Mouse (Mus musculus): ENCODE measurements around the gene Cdcp1. TPM values are rescaled to one million over a fixed set of nuclear protein-coding genes. Genes with fewer than 3 reads are reported as not detected.

Gene Cdcp1
- total RNA-seq (2012; rRNA removed): 3.3 and 6.4 TPM in 2 replicates

GRCm38 (mm10) chr9:123215621-123216440 lies at the start of gene Cdcp1:
TSS of gene Cdcp1 (minus strand) at chr9:123216038.
- no peaks in the 10 kb centered on the region for H3K36me3 ChIP-seq (ENCODE audit: control insufficient read depth, insufficient read depth, low read length, poor library complexity, severe bottlenecking)
- DNase-seq (ENCODE audit: low read depth, low spot score): peak; percentile 8
- peak within 1 kb of the TSS; percentile 71 to 74 for H3K4me3 ChIP-seq (ENCODE audit: insufficient read depth in 1 of 2, low read depth in 1 of 2, low read length in 2 of 2, poor library complexity in 1 of 2, severe bottlenecking in 1 of 2)
- H3K4me1 ChIP-seq (ENCODE audit: control insufficient read depth in 2 of 2, insufficient read depth in 2 of 2, low read length in 2 of 2, poor library complexity in 1 of 2): peaks cover 0 to 2% of the 10 kb centered on the region in 2 experiments; a peak in 1 of 4 replicates
- H3K9me3 ChIP-seq (ENCODE audit: control insufficient read depth, insufficient read depth, low read depth, low read length): no peaks in the 10 kb centered on the region
- H3K9ac ChIP-seq (ENCODE audit: insufficient read depth, low read depth, low read length, poor library complexity, severe bottlenecking): peak within 1 kb of the TSS; percentile 70; the same call in 1 of the 2 replicates
- in situ Hi-C loops (cut with MboI; ENCODE audit: low sequenced_read_pairs in 2 of 2, unreplicated experiment in 2 of 2): no loop called here
- H3K27ac ChIP-seq (ENCODE audit: insufficient read depth, low read depth, low read length, poor library complexity, severe bottlenecking): no peak within 1 kb of the TSS
- TF ChIP-seq HCFC1 (IDR thresholded peaks at IDR 0.05; ENCODE audit: borderline replicate concordance, insufficient read depth, low read length) (no peak), MAFK (IDR thresholded peaks at IDR 0.05; ENCODE audit: insufficient read depth, low read depth, low read length) (no peak), CHD2 (IDR thresholded peaks at IDR 0.05; ENCODE audit: low read depth, low read length) (no peak), ZC3H11A (IDR thresholded peaks at IDR 0.05; ENCODE audit: borderline replicate concordance, low read depth, low read length) (no peak), ZNF384 (IDR thresholded peaks at IDR 0.05; ENCODE audit: low read depth, low read length) (no peak)

- Histone ChIP-seq H3K9me3 (ENCODE audit: control insufficient read depth, insufficient read depth, low read depth, low read length) (no peaks in the 10 kb centered on the region), H3K4me3 (ENCODE audit: insufficient read depth in 1 of 2, low read depth in 1 of 2, low read length in 2 of 2, poor library complexity in 1 of 2, severe bottlenecking in 1 of 2) (peak within 1 kb of the TSS; percentile 75 to 94), H3K36me3 (ENCODE audit: control insufficient read depth, insufficient read depth, low read length, poor library complexity, severe bottlenecking) (no peaks in the 10 kb centered on the region), H3K4me1 (ENCODE audit: control insufficient read depth in 2 of 2, insufficient read depth in 2 of 2, low read length in 2 of 2, poor library complexity in 1 of 2) (no peaks in the 10 kb centered on the region), H3K9ac (ENCODE audit: insufficient read depth, low read depth, low read length, poor library complexity, severe bottlenecking) (peak within 1 kb of the TSS; percentile 79), H3K27ac (ENCODE audit: insufficient read depth, low read depth, low read length, poor library complexity, severe bottlenecking) (no peak within 1 kb of the TSS)
- peak; percentile 76 for DNase-seq (ENCODE audit: low read depth, low spot score)
- in situ Hi-C loops (cut with MboI; ENCODE audit: low sequenced_read_pairs in 2 of 2, unreplicated experiment in 2 of 2): no loop called here
- TF ChIP-seq HCFC1 (IDR thresholded peaks at IDR 0.05; ENCODE audit: borderline replicate concordance, insufficient read depth, low read length) (no peak), ZNF384 (IDR thresholded peaks at IDR 0.05; ENCODE audit: low read depth, low read length) (no peak), ZC3H11A (IDR thresholded peaks at IDR 0.05; ENCODE audit: borderline replicate concordance, low read depth, low read length) (no peak), CHD2 (IDR thresholded peaks at IDR 0.05; ENCODE audit: low read depth, low read length) (no peak), MAFK (IDR thresholded peaks at IDR 0.05; ENCODE audit: insufficient read depth, low read depth, low read length) (no peak)
Observed at GRCm38 (mm10) chr9:123260611-123261021, 44.8 kb upstream of the Cdcp1 start, which contains the start of gene Tmem158. TSS of gene Tmem158 (minus strand) at chr9:123260764.

DNA sequence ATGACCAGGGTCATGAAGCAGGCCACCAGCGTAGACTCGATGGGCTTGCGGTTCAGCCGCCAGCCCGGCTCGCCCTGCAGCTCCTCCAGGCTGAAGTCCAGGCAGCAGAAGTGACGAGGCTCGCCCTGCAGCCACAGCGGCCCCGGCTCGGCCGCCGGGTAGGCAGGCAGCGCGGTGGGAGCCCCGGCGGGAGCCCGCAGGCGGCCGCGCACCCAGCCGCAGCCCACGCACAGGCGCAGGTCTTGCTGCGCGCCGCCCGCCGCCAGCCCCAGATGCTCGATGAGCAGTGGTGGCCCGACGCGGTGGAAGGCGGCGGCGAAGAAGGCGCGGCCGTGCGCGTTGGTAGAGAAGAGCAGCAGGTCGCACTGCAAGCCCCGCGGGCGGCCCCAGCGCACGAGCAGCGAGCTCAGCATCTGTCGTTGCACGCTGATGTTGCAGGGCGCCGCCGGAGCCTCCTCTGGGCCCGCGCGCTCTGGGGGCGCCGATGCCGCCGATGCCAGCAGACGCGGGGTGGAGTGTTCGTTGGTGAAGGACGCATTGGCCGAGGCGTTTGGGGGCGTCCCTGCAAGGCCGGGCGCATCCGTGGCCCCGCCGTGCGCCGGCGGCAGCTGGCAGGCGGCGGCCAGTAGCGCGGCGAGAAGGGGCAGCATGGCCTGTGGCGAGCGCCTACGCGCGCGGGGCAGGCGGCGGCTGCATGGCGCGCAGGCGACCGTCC lies 44.2 kb upstream of the Cdcp1 start:
- TF ChIP-seq HCFC1 (IDR thresholded peaks at IDR 0.05; ENCODE audit: borderline replicate concordance, insufficient read depth, low read length) (no peak), MAFK (IDR thresholded peaks at IDR 0.05; ENCODE audit: insufficient read depth, low read depth, low read length) (no peak), ZNF384 (IDR thresholded peaks at IDR 0.05; ENCODE audit: low read depth, low read length) (no peak), ZC3H11A (IDR thresholded peaks at IDR 0.05; ENCODE audit: borderline replicate concordance, low read depth, low read length) (no peak), CHD2 (IDR thresholded peaks at IDR 0.05; ENCODE audit: low read depth, low read length) (no peak)
- H3K27ac ChIP-seq (ENCODE audit: insufficient read depth, low read depth, low read length, poor library complexity, severe bottlenecking): no peak overlapping the region
- H3K9ac ChIP-seq (ENCODE audit: insufficient read depth, low read depth, low read length, poor library complexity, severe bottlenecking): peak overlapping the region; percentile 79
- no peak for DNase-seq (ENCODE audit: low read depth, low spot score)
- no peaks in the 10 kb centered on the region for H3K36me3 ChIP-seq (ENCODE audit: control insufficient read depth, insufficient read depth, low read length, poor library complexity, severe bottlenecking)
- H3K4me3 ChIP-seq (ENCODE audit: insufficient read depth in 1 of 2, low read depth in 1 of 2, low read length in 2 of 2, poor library complexity in 1 of 2, severe bottlenecking in 1 of 2): peak overlapping the region; percentile 75 to 94
- no peaks in the 10 kb centered on the region for H3K9me3 ChIP-seq (ENCODE audit: control insufficient read depth, insufficient read depth, low read depth, low read length)
- in situ Hi-C loops (cut with MboI; ENCODE audit: low sequenced_read_pairs in 2 of 2, unreplicated experiment in 2 of 2): loop anchor here (10.0 kb wide), 2 partner anchors 95 to 265 kb away; partner anchors contain the start of gene Sacm1l (in 1 of the 2)
- H3K4me1 ChIP-seq (ENCODE audit: control insufficient read depth in 2 of 2, insufficient read depth in 2 of 2, low read length in 2 of 2, poor library complexity in 1 of 2): no peaks in the 10 kb centered on the region

- in situ Hi-C loops (cut with MboI; ENCODE audit: low sequenced_read_pairs in 2 of 2, unreplicated experiment in 2 of 2): loop anchor here (10.0 kb wide), 2 partner anchors 95 to 265 kb away; partner anchors contain the start of gene Sacm1l (in 1 of the 2)
- no peak for DNase-seq (ENCODE audit: low read depth, low spot score)
Observed at GRCm38 (mm10) chr9:123259461-123259895, 43.6 kb upstream of the Cdcp1 start.

More at GRCm38 (mm10) chr9:123259461-123259895, 43.6 kb upstream of the Cdcp1 start:
- H3K27ac ChIP-seq (ENCODE audit: insufficient read depth, low read depth, low read length, poor library complexity, severe bottlenecking): no peak overlapping the region
- H3K4me1 ChIP-seq (ENCODE audit: control insufficient read depth in 2 of 2, insufficient read depth in 2 of 2, low read length in 2 of 2, poor library complexity in 1 of 2): no peaks in the 10 kb centered on the region
- TF ChIP-seq ZC3H11A (IDR thresholded peaks at IDR 0.05; ENCODE audit: borderline replicate concordance, low read depth, low read length) (no peak), CHD2 (IDR thresholded peaks at IDR 0.05; ENCODE audit: low read depth, low read length) (no peak), MAFK (IDR thresholded peaks at IDR 0.05; ENCODE audit: insufficient read depth, low read depth, low read length) (no peak), HCFC1 (IDR thresholded peaks at IDR 0.05; ENCODE audit: borderline replicate concordance, insufficient read depth, low read length) (no peak), ZNF384 (IDR thresholded peaks at IDR 0.05; ENCODE audit: low read depth, low read length) (no peak)
- H3K9me3 ChIP-seq (ENCODE audit: control insufficient read depth, insufficient read depth, low read depth, low read length): no peaks in the 10 kb centered on the region
- H3K36me3 ChIP-seq (ENCODE audit: control insufficient read depth, insufficient read depth, low read length, poor library complexity, severe bottlenecking): no peaks in the 10 kb centered on the region
- peak overlapping the region; percentile 75 to 94 for H3K4me3 ChIP-seq (ENCODE audit: insufficient read depth in 1 of 2, low read depth in 1 of 2, low read length in 2 of 2, poor library complexity in 1 of 2, severe bottlenecking in 1 of 2)
- peak overlapping the region; percentile 79 for H3K9ac ChIP-seq (ENCODE audit: insufficient read depth, low read depth, low read length, poor library complexity, severe bottlenecking)
